Mouse (Mus musculus) cerebellum, adult 2 months (tissue): ENCODE results near the gene Fam209. TPM values are rescaled to one million over a fixed set of nuclear protein-coding genes. Genes with fewer than 3 reads are reported as not detected.

Source experiments
- DNase-seq, 2 experiments: peaks; one replicate each; pipeline ENCODE4 v3.0.0; 2021
- H3K27ac ChIP-seq: fragments of 200-500 bp; 2 replicates; pipeline ENCODE4 v1.5.1; 2012; ENCODE audit warnings: low read length, control low read depth, inconsistent platforms; ENCODE audit not compliant: insufficient read depth
- H3K27me3 ChIP-seq: fragments of 200-500 bp; 2 replicates; pipeline ENCODE4 v1.6.1; 2012; ENCODE audit warnings: inconsistent platforms, mild to moderate bottlenecking, low read length, moderate library complexity; ENCODE audit not compliant: control insufficient read depth, insufficient read depth
- H3K4me1 ChIP-seq: fragments of 200-500 bp; 2 replicates; pipeline ENCODE4 v1.6.1; 2011; ENCODE audit warnings: low read length; ENCODE audit not compliant: control insufficient read depth, insufficient read depth
- H3K4me3 ChIP-seq: fragments of 200-500 bp; replicated peaks from 2 replicates; pipeline ENCODE3; 2011; ENCODE audit warnings: mild to moderate bottlenecking, low read depth, low read length, control low read depth; ENCODE audit not compliant: insufficient read depth
- CTCF ChIP-seq: fragments of 200-500 bp; IDR thresholded peaks from 2 replicates; pipeline ENCODE4 v1.5.1; 2011; ENCODE audit warnings: low read depth, mild to moderate bottlenecking, control low read depth, low read length, moderate library complexity, borderline replicate concordance; ENCODE audit not compliant: insufficient read depth
- POLR2A ChIP-seq: fragments of 200-500 bp; IDR thresholded peaks from 2 replicates; pipeline ENCODE4 v1.6.1; 2011; ENCODE audit warnings: low read length, control low read depth, borderline replicate concordance; ENCODE audit not compliant: insufficient read depth
- whole genome bisulfite sequencing: fragments of 180-500 bp; shearing (Covaris S2); methylation state at CpG from one replicate; pipeline ENCODE4 v1.1.7; 2018; 5-methylcytosine and 5-hydroxymethylcytosine counted together
- polyA plus RNA-seq: library from polyadenylated mRNA; depleted of rRNA; stranded (reverse); fragments of >200 nt; gene quantifications from 2 replicates; pipeline ENCODE4 v1.2.3, GENCODE M21; 2012

Gene Fam209
- polyA plus RNA-seq, 1 experiment = not detected

DNA sequence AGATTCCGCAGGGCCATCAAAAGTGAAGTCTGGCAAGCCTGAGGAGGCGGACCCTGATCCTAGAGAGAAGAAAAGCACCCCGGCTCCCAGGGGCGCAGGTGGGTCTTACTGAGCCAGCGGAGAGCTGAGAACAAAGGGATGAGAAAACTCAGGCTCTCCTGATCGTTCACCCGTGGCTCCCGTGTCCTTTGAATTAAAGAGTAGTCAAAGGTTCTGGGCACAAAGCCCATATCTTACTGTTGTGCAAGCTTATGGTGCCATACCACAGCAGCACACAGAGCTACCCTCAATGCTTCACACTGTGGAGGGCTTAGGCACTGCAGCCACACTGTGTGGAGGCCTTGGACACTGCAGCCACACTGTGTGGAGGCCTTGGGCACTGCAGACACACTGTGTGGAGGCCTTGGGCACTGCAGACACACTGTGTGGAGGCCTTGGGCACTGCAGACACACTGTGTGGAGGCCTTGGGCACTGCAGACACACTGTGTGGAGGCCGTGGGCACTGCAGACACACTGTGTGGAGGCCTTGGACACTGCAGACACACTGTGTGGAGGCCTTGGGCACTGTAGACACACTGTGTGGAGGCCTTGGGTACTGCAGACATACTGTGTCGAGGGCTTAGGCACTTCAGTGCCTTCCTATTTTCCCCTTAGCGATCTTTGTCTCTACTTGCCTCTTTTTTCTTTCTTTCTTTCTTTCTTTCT, 5.7 kb upstream of the Fam209 start:
- no peak for TF ChIP-seq POLR2A
- no peak for TF ChIP-seq CTCF
- no peak overlapping the region for H3K4me3 ChIP-seq
- H3K27ac ChIP-seq = no peak overlapping the region
- no peak for DNase-seq
- H3K4me1 ChIP-seq = 0 out of 2 replicates have a peak, but pooled peaks cover 3% of the 10 kb centered on the region
- H3K27me3 ChIP-seq = no peaks in the 10 kb centered on the region
- 66% methylated on average over 11 of the region's 11 CpGs for WGBS

- Histone ChIP-seq H3K27me3 (no peaks in the 10 kb centered on the region), H3K4me1 (0 out of 2 replicates have a peak, but pooled peaks cover 3% of the 10 kb centered on the region), H3K27ac (no peak overlapping the region), H3K4me3 (no peak overlapping the region)
- TF ChIP-seq POLR2A (no peak), CTCF (no peak)
- no peak for DNase-seq
- 91% methylated on average over 5 of the region's 5 CpGs for WGBS
These were observed 5.1 kb upstream of the Fam209 start for GRCm38 (mm10) chr2:172467206-172467605.

DNA sequence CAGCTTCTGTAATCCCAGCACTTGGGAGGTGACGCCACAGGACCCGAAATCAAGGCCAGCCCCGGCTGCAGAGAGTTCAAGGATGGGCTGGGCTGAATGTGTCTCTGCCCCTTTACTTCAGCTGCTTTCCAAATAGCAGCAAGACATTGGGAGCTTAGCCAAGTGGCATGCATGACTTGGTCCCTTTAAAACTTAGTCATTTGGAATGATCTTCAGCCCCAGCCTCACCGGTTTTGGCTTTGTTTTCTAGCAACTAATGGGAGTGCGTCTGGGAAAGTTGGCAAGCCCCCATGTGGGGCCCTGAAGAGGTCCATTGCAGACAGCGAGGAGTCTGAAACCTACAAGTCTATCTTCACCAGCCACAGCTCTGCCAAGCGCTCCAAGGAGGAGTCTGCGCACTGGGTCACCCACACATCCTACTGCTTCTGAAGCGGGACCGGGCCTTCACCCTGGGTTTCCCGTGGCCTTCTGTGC, 3.9 kb upstream of the Fam209 start:
- no peak for TF ChIP-seq CTCF
- no peak for TF ChIP-seq POLR2A
- 18% methylated on average over 11 of the region's 11 CpGs for WGBS
- Histone ChIP-seq H3K27me3 (no peaks in the 10 kb centered on the region), H3K4me1 (no peaks in the 10 kb centered on the region), H3K4me3 (no peak overlapping the region), H3K27ac (no peak overlapping the region)
- DNase-seq = peak in 1 of 2 experiments; percentile 25

GRCm38 (mm10) chr2:172473591-172473990, 1.3 kb downstream of the Fam209 start:
- H3K27ac ChIP-seq = no peak overlapping the region
- 11% methylated on average over 8 of the region's 8 CpGs for WGBS

GRCm38 (mm10) chr2:172474970-172475369, 2.6 kb downstream of the Fam209 start:
- Histone ChIP-seq H3K4me3 (no peak overlapping the region), H3K4me1 (no peaks in the 10 kb centered on the region), H3K27me3 (peaks cover 1% of the 10 kb centered on the region; the same call in 1 of the 2 replicates), H3K27ac (no peak overlapping the region)
- no peak for DNase-seq
- TF ChIP-seq POLR2A (no peak), CTCF (peak; percentile 18; the same call in 1 of the 2 replicates)
- WGBS = 37% methylated on average over 6 of the region's 6 CpGs

More at GRCm38 (mm10) chr2:172473591-172473990, 1.3 kb downstream of the Fam209 start:
- TF ChIP-seq CTCF = no peak
- TF ChIP-seq POLR2A = no peak
- peaks cover 1% of the 10 kb centered on the region; the same call in 1 of the 2 replicates for H3K27me3 ChIP-seq
- DNase-seq = no peak
- no peaks in the 10 kb centered on the region for H3K4me1 ChIP-seq
- H3K4me3 ChIP-seq = no peak overlapping the region

DNA sequence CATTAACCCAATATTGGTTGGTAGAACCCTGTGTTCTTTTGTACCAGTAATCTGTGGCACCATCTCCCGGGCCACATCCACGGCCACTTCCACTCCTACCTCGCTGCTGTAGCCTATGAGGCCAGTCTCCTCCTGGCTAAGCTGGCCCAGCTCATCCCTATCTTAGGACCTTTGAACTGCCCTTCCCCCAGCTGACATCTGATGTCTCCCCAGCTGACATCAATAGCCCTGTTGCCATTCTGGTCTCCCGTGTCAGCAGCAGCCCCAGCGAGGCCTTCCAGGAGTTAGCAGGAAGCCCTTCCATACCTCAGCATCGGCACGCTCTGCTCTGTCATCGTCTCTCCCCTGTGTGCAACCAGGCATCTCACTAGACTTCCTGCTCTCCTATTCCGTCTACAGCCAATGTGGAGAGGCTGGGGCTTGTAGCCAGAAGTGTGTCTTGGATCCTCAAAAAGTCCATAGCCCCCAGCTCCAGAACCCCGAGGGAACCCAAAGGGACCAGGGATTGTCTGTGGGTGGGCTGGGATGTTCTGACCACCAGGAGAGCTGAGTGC, 4.5 kb downstream of the Fam209 start:
- no peak for DNase-seq
- no peak for TF ChIP-seq CTCF
- TF ChIP-seq POLR2A = no peak
- no peak overlapping the region for H3K4me3 ChIP-seq
- H3K4me1 ChIP-seq = no peaks in the 10 kb centered on the region
- H3K27me3 ChIP-seq = peaks cover 1% of the 10 kb centered on the region; the same call in 1 of the 2 replicates
- no peak overlapping the region for H3K27ac ChIP-seq
- 22% methylated on average over 10 of the region's 10 CpGs for WGBS

- H3K27ac ChIP-seq = no peak overlapping the region
- DNase-seq = no peak
- no peak for TF ChIP-seq CTCF
- TF ChIP-seq POLR2A = no peak
- H3K4me3 ChIP-seq = no peak overlapping the region
- no peaks in the 10 kb centered on the region for H3K4me1 ChIP-seq
- peaks cover 1% of the 10 kb centered on the region; the same call in 1 of the 2 replicates for H3K27me3 ChIP-seq
- 16% methylated on average over 3 of the region's 3 CpGs for WGBS
These were observed 5.0 kb downstream of the Fam209 start for GRCm38 (mm10) chr2:172477350-172477749.
